Mouse (Mus musculus): ENCODE data around the gene 4930452B06Rik. TPM values are rescaled to one million over a fixed set of nuclear protein-coding genes. Genes with fewer than 3 reads are reported as not detected.
A peak's percentile ranks its signal among the peaks of the same experiment; 100 is the strongest.
"Not testable (repeated sequence)": the region's sequence is repeated elsewhere in the genome, so short reads cannot be mapped to it uniquely, and the experiment has no call there.

The 4930452B06Rik gene
- polyA plus RNA-seq, 1 experiment from 2014 or later: 12.1 TPM

DNA sequence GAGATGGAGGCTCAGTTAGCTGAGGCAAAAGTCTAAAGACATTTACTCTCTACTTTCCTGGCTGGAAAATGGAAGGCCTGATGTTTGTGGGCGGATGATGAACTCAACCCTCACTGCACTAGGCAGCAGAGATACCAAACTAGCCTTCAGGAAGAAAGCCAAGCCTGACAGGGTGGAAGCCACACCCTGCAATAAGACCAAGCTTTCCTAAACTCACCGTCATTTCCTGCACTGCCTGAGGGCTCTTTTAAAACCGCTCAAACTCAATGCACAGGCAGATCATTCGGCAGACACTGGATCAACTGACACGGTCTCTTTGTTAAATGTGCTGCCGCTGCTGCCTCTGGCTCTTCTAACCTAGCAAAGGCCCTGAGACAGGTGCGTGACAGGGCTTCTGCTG, 50.4 kb downstream of the 4930452B06Rik start:
- WGBS: 70% methylated on average over 7 of the region's 7 CpGs
- Histone ChIP-seq H3K9me3 (no peaks in the 10 kb centered on the region), H3K4me3 (no peak overlapping the region)

GRCm38 (mm10) chr14:8614430-8614829, 51.6 kb downstream of the 4930452B06Rik start:
- not testable (repeated sequence) for H3K36me3 ChIP-seq (replicated peaks); H3K27me3 ChIP-seq (ENCODE audit: poor library complexity, severe bottlenecking); H3K27ac ChIP-seq; H3K4me1 ChIP-seq; H3K4me3 ChIP-seq; DNase-seq (ENCODE audit: extremely low spot score, low spot score); H3K9me3 ChIP-seq
- WGBS: 97% methylated on average over 1 of the region's 1 CpGs

More for the DNA sequence above, 50.4 kb downstream of the 4930452B06Rik start:
- no peak for DNase-seq (ENCODE audit: extremely low spot score, low spot score)
- no peaks in the 10 kb centered on the region for H3K27me3 ChIP-seq (ENCODE audit: poor library complexity, severe bottlenecking)
- H3K27ac ChIP-seq: no peak overlapping the region
- no peaks in the 10 kb centered on the region for H3K36me3 ChIP-seq (replicated peaks)
- H3K4me1 ChIP-seq: peaks cover 7% of the 10 kb centered on the region; the same call in 1 of the 2 replicates

GRCm38 (mm10) chr14:8612080-8612479, 54.0 kb downstream of the 4930452B06Rik start:
- Histone ChIP-seq H3K27ac (no peak overlapping the region), H3K4me1 (peaks cover 7% of the 10 kb centered on the region; the same call in 1 of the 2 replicates), H3K36me3 (replicated peaks) (no peaks in the 10 kb centered on the region), H3K9me3 (no peaks in the 10 kb centered on the region), H3K4me3 (no peak overlapping the region), H3K27me3 (ENCODE audit: poor library complexity, severe bottlenecking) (no peaks in the 10 kb centered on the region)
- no peak for DNase-seq (ENCODE audit: extremely low spot score, low spot score)

GRCm38 (mm10) chr14:8610108-8610507, 55.9 kb downstream of the 4930452B06Rik start:
- 84% methylated on average over 3 of the region's 3 CpGs for WGBS
- Histone ChIP-seq H3K4me3 (no peak overlapping the region), H3K9me3 (no peaks in the 10 kb centered on the region), H3K27ac (no peak overlapping the region), H3K36me3 (replicated peaks) (no peaks in the 10 kb centered on the region), H3K4me1 (peaks cover 7% of the 10 kb centered on the region; the same call in 1 of the 2 replicates), H3K27me3 (ENCODE audit: poor library complexity, severe bottlenecking) (no peaks in the 10 kb centered on the region)
- no peak for DNase-seq (ENCODE audit: extremely low spot score, low spot score)

DNA sequence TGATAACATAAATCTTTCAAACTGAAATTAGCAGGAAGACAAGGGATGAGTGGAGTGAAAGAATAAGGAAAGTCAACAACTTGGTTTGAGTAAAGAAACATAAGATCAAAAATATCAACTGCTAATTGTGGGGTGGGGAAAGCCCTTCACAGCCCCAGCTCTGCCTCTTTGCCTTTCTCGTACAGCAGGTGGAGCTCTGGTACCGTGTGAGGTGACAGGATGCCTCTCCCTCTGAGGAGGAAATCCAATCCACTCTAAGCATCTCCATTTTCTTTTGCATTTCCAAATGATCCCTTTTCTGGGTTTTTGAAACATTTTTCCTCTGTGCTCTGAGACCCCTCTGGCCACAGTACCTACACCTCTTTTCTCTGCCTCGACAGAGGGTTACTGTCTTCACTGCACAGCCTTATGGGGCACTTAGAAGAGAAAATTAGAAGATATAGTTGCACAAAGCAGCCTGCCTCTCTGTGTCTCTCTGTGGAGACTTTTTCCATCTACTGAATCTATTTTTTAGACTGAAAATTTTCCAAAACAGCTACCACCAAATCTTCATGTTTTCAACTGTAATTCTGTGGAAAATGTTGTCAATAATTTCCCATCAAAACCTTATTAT, 57.4 kb downstream of the 4930452B06Rik start:
- Histone ChIP-seq H3K9me3 (no peaks in the 10 kb centered on the region), H3K4me1 (peaks cover 7% of the 10 kb centered on the region; the same call in 1 of the 2 replicates), H3K4me3 (no peak overlapping the region), H3K27me3 (ENCODE audit: poor library complexity, severe bottlenecking) (no peaks in the 10 kb centered on the region), H3K27ac (peak overlapping the region; percentile 51; the same call in 1 of the 2 replicates), H3K36me3 (replicated peaks) (no peaks in the 10 kb centered on the region)
- DNase-seq (ENCODE audit: extremely low spot score, low spot score): peak; percentile 40
- 7% methylated on average over 3 of the region's 3 CpGs for WGBS

GRCm38 (mm10) chr14:8604898-8605297, 61.1 kb downstream of the 4930452B06Rik start:
- Histone ChIP-seq H3K36me3 (replicated peaks) (no peaks in the 10 kb centered on the region), H3K27me3 (ENCODE audit: poor library complexity, severe bottlenecking) (no peaks in the 10 kb centered on the region), H3K27ac (no peak overlapping the region), H3K4me3 (no peak overlapping the region), H3K9me3 (no peaks in the 10 kb centered on the region), H3K4me1 (no peaks in the 10 kb centered on the region)
- no peak for DNase-seq (ENCODE audit: extremely low spot score, low spot score)
- WGBS: 94% methylated on average over 2 of the region's 2 CpGs

DNA sequence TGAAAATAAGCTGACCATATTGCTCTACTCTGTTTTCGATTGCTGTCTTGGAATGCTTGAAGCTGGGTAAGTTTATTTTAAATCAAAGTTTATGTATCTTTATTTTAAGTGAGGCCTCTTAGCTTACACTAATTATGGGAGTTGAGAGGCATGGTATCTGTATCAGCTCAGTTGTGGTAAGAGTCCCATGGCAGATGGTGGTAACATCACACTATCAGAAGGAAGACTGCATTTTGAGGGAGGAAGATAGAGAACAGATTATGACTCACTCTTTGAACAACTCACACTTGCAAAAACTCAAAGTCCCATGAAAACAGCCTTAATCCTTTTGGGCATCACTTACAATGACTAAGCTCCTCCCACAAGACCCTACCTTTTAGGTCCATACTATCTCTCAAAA, 81.0 kb downstream of the 4930452B06Rik start:
- Histone ChIP-seq H3K4me3 (no peak overlapping the region), H3K4me1 (no peaks in the 10 kb centered on the region), H3K9me3 (no peaks in the 10 kb centered on the region), H3K36me3 (replicated peaks) (no peaks in the 10 kb centered on the region), H3K27ac (no peak overlapping the region), H3K27me3 (ENCODE audit: poor library complexity, severe bottlenecking) (no peaks in the 10 kb centered on the region)
- no peak for DNase-seq (ENCODE audit: extremely low spot score, low spot score)
- 98% methylated on average over 1 of the region's 1 CpGs for WGBS

- H3K36me3 ChIP-seq (replicated peaks): not testable (repeated sequence)
Measured at GRCm38 (mm10) chr14:8551006-8551405, 115.0 kb downstream of the 4930452B06Rik start.

GRCm38 (mm10) chr14:8549108-8549507, 116.9 kb downstream of the 4930452B06Rik start:
- Histone ChIP-seq H3K36me3 (replicated peaks) (no peaks in the 10 kb centered on the region), H3K4me1 (no peaks in the 10 kb centered on the region), H3K27me3 (ENCODE audit: poor library complexity, severe bottlenecking) (no peaks in the 10 kb centered on the region), H3K9me3 (peaks cover 3% of the 10 kb centered on the region; the same call in 1 of the 2 replicates), H3K4me3 (no peak overlapping the region), H3K27ac (no peak overlapping the region)
- no peak for DNase-seq (ENCODE audit: extremely low spot score, low spot score)
- 81% methylated on average over 4 of the region's 4 CpGs for WGBS

More at GRCm38 (mm10) chr14:8551006-8551405, 115.0 kb downstream of the 4930452B06Rik start:
- not testable (repeated sequence) for H3K4me3 ChIP-seq; H3K27me3 ChIP-seq (ENCODE audit: poor library complexity, severe bottlenecking); H3K4me1 ChIP-seq; H3K27ac ChIP-seq; H3K9me3 ChIP-seq; DNase-seq (ENCODE audit: extremely low spot score, low spot score)
- WGBS: 77% methylated on average over 2 of the region's 2 CpGs

DNA sequence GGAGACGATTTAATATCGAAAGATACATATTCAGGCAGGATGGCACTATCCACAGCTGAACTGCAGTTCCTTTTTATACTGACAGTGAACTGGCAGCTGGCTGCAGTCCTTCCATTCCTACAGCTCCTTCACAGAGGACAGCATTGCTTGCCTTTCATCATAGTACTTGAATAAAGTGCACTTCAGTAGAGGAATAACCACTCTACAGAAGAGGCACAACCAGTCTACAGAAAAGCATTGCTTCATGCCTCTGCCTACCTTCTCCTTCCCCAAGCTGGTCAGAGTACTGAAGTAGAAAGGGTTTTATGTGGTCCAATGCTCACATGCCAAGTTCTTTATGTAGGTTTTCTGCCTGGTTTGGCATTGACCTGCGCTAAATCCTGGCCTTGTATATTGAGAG, 130.0 kb downstream of the 4930452B06Rik start:
- H3K9me3 ChIP-seq: no peaks in the 10 kb centered on the region
- H3K27ac ChIP-seq: no peak overlapping the region
- WGBS: 94% methylated on average over 3 of the region's 3 CpGs
- H3K4me3 ChIP-seq: no peak overlapping the region
- no peaks in the 10 kb centered on the region for H3K4me1 ChIP-seq
- H3K36me3 ChIP-seq (replicated peaks): no peaks in the 10 kb centered on the region
- H3K27me3 ChIP-seq (ENCODE audit: poor library complexity, severe bottlenecking): no peaks in the 10 kb centered on the region
- no peak for DNase-seq (ENCODE audit: extremely low spot score, low spot score)

DNA sequence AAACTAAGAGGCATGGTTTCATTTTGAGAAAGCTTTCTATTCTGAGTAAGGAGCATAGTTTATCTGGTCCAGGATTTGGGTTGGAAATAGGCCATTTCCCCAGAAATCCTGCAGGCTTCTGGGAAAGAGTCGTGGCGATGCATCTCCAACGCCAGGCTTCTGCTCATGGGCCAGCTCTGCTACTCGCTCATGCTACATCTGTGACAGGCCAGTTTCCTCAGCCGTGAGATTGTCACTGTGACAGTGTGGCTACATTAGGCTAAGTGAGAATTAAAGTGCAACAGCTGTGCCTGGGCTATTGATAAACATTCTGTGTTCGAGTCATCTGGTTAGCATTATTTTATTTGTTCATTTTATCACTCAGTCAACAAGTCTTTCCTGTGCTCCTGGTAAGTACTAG, 140.8 kb downstream of the 4930452B06Rik start:
- H3K36me3 ChIP-seq (replicated peaks): no peaks in the 10 kb centered on the region
- H3K4me3 ChIP-seq: no peak overlapping the region
- H3K4me1 ChIP-seq: no peaks in the 10 kb centered on the region
- H3K27me3 ChIP-seq (ENCODE audit: poor library complexity, severe bottlenecking): no peaks in the 10 kb centered on the region
- DNase-seq (ENCODE audit: extremely low spot score, low spot score): no peak
- 91% methylated on average over 6 of the region's 6 CpGs for WGBS
- no peaks in the 10 kb centered on the region; the same call in 1 of the 2 replicates for H3K9me3 ChIP-seq
- H3K27ac ChIP-seq: no peak overlapping the region

- Histone ChIP-seq H3K27ac (no peak overlapping the region), H3K4me1 (no peaks in the 10 kb centered on the region), H3K4me3 (no peak overlapping the region), H3K36me3 (replicated peaks) (no peaks in the 10 kb centered on the region), H3K27me3 (ENCODE audit: poor library complexity, severe bottlenecking) (no peaks in the 10 kb centered on the region), H3K9me3 (no peaks in the 10 kb centered on the region)
- 81% methylated on average over 6 of the region's 6 CpGs for WGBS
- no peak for DNase-seq (ENCODE audit: extremely low spot score, low spot score)
Measured at GRCm38 (mm10) chr14:8517681-8518080, 148.4 kb downstream of the 4930452B06Rik start.

GRCm38 (mm10) chr14:8514071-8514470, 152.0 kb downstream of the 4930452B06Rik start:
- Histone ChIP-seq H3K4me3 (no peak overlapping the region), H3K36me3 (replicated peaks) (no peaks in the 10 kb centered on the region), H3K4me1 (no peaks in the 10 kb centered on the region), H3K9me3 (no peaks in the 10 kb centered on the region), H3K27ac (no peak overlapping the region), H3K27me3 (ENCODE audit: poor library complexity, severe bottlenecking) (no peaks in the 10 kb centered on the region)
- 91% methylated on average over 3 of the region's 3 CpGs for WGBS
- no peak for DNase-seq (ENCODE audit: extremely low spot score, low spot score)

Measured in forebrain, embryonic 10.5 days (tissue).